Mouse (Mus musculus): ENCODE measurements around the gene Usp28.

GRCm38 (mm10) chr9:48964587-48965040 lies 20.6 kb upstream of the Usp28 start, which contains the start of gene Htr3b:
- TF ChIP-seq CTCF (IDR thresholded peaks at IDR 0.05; ENCODE audit: low read depth, low read length) (peak; percentile 25; the same call in 1 of the 2 replicates), POLR2A (IDR thresholded peaks at IDR 0.05; ENCODE audit: extremely low read depth, insufficient read depth, low read length) (no peak)
